Mouse (Mus musculus) layer of hippocampus, postnatal 14 days (tissue): ENCODE data around the gene Mtx1. TPM values are rescaled to one million over a fixed set of nuclear protein-coding genes. Genes with fewer than 3 reads are reported as not detected.
A peak's percentile ranks its signal among the peaks of the same experiment; 100 is the strongest.

Experiments
- DNase-seq, 2 experiments: peaks; one replicate each; pipeline ENCODE4 v3.0.0; 2021 to 2022; ENCODE audit warnings: low spot score in 2 of 2, mixed read lengths in 1 of 2
- total RNA-seq, 2 experiments: library from RNA; stranded (reverse); gene quantifications; 2 replicates each; pipeline ENCODE4 v1.2.3; 2021

Mtx1 gene
- total RNA-seq, 2 experiments from 2014 or later: 91.1 to 99.9 TPM

DNA sequence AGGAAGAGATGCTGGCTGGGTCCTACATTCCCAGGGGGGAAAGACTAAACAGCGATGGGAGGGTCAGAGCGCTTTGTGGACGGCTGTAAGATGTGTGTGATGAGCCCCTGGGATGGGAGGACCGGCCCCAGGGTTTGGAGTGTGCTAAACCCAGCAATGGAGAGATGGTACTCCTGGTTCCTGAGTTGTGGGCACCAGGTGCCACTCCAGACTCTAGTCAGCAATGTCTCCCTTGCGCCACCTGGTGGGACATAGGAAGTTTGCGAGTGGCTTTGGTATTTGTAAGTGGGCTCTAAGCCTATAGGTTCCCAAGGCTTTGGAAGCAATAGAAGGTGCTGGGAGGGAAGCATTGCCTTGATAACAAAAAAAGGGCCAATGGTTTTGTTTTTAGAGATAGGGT lies 11.0 kb downstream of the Mtx1 start:
- DNase-seq: peak; percentile 86 to 90

DNA sequence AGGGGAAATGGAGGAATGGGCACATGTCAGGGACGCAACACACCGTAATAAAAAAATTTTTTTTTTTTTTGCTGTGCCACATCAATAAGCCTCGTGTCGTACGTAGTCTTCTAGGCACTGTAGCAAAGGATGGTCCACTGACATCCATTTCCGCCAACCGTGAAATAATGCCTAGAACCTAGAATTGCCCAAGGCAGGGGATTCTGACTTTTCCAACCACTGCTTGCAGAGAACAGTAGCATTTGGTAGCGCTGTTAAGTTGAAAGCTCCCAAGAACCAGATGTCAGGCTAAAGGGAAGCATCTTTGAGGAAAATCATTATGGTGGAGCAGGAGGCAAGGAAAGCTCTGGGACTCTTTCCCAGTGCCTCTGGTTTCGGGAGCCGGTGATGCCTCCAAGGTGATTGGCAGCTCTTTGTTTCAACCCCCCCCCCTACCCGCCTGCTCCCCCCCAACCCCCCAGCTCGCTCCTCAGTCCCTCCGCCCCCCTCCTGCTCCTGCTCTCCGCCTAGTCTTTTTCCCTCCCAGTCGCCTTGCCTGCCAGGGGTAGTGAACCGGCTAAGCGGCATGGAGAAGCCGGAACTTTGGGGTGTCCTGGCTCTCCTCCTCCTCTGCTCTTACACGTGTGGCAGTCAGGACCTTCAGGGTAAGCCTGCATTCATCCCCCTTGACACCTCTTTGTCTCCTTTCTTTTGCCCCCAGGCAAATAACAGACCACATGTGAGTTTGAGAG lies 12.0 kb downstream of the Mtx1 start, which contains the start of gene Thbs3:
Thbs3 (plus strand) TSS at position 500 of the 731 bp plus-strand sequence.
- no peak for DNase-seq

DNA sequence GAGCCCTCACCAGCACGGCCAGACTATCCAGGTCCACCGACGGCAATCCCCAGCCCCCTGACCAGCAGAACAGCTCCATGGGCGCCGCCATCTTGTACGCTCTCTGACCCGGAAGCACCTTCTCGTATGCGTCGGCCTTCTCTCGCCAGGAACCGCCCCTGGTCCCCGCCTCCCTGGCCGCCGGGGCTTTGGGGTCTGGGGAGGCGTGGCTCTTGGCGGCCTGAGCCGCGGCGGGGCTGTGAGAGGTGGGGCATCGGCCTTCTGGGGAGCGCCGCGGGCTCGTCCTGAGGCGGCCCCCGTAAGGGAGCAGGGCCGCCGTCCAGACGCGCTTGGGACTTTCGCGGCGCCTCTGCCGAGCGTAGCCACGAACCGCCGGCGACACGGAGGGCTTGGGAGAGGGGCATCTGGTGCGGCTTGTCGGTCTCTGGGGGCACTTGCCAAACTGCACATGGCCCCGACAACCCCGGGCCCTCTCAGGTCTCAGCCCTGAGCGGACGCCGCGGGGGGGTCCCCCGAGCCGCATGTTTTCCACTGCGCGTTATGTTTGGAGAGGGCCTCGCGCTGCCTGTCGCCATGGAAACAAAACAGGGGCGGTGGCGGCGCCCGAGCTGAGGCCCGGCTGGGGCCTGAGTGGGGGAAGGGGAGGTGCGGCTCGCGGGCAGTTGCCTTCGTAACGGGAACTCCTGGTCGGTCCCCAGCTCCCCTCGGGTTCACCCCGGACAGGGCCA lies 12.9 kb downstream of the Mtx1 start:
- peak; percentile 91 to 93 for DNase-seq

DNA sequence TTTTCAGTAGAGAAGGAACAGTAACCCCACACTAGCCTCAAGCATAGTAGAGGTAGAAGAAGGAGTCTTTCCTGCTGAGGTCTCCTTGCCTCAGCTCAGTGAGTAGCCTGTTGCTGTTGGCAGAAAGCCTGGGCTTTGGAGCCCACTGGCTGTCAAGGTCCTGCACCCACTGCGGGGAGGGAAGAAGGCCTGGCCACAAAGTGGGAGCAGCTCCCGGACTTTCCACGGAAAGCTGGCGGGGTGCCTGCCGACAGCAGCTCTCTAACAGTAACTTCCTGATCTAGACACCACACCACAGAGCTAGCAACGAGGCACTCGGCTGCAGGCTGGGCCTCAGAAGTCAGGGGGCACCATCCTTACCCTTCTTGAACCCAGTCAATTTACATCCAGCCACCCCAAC lies 16.2 kb downstream of the Mtx1 start:
- no peak for DNase-seq

DNA sequence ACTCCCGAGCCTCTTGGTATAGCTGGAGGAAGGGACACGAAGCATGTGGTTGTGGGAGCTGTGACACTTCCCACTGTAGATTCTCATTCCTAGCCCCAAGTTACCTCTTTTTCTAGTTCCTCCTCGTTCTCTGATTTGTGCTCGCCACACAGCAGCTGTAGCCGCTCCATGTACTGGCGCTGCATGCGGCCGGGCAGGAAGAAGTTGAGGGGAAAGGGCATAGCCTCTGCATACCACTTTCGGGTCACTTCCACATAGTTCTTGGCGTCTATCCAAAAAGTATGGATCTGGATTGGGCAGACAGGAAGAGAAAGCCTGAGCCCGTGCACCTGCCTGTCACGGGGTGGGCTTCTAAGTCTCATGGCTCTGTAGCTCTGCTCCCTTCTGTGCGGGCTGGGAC lies 16.7 kb downstream of the Mtx1 start:
- no peak for DNase-seq

DNA sequence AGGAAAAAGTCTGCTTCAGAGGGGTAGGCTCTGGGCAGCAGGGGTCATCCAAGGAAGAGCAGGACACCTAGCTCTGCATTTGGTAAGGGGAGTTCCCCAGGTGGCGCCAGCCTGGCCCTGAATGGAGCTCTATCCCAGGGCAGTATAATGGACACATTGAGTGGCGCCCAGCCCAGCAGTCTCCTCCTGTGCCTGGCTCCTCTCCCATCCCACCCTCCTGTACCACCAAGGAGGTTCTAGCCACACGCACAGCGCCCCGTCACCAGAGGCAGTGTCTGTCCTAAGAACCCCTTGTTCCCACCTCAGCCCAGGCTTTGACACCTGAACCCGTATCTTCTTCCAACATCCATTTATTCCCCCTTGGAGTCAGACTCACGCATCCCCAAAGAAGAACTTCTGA lies 17.2 kb downstream of the Mtx1 start:
- no peak for DNase-seq

DNA sequence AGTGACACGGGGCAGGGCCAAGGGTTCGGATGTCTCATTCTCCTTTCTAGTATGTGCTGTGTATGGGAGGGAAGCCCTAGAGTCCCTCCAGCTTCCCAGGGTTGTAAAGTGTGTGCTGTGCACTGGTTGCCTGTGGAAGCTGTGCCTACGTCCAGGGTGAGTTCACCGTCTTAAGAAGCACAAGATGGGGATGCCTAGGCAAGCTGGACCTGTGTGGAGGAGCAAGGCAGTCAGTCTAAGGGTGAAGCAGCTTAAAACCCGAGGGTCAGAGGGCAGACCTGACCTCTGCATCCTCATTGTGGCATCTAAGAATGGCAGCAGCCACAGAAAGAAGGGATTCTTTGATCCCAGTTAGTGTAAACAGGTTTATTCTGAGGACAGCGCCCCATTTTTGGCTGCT lies 18.2 kb downstream of the Mtx1 start:
- DNase-seq: no peak

DNA sequence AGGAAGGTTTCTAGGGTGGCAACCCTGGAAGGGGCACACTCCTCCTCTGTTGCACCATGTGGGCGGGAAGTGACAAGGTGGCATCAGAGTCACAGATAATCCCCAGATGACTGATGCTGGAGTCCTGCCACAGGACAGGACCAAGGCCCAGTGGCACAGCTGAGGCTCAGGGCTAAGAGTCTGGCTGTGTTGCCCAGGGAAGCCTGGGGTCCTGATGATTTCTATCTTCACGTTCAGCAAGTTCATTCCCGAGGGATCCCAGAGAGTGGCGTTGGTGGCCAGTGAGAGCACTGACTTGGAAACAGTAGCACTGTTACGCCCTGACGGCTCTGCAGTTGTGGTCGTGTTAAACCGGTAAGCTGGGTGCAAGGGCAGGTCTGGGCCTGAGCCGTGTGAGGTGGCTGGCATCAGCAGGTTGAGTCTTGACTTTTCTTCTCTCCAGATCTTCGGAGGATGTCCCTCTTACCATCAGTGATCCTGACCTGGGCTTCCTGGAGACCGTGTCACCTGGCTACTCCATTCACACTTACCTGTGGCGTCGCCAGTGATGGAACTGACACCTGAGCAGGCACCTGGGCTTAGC lies 18.7 kb downstream of the Mtx1 start:
- DNase-seq: no peak

DNA sequence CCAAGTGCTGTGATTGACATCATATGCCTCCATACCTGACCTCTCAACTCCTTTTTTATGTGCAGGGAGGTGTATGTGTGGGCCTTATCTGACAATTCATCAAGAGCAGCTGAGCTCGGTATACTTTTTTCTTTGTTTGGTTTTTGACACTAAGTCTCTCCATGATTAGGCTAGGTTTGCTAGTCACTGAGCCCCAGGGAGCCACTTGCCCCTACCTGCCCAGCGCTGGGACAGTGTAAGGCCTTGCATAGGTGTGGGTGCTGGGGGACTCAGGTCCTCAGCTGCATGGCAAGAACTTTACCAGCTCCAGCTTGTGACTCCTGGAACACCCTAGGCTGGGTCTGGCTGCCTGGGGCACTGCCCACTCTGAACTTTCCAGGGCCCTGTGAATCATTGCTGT lies 20.2 kb downstream of the Mtx1 start:
- no peak for DNase-seq

DNA sequence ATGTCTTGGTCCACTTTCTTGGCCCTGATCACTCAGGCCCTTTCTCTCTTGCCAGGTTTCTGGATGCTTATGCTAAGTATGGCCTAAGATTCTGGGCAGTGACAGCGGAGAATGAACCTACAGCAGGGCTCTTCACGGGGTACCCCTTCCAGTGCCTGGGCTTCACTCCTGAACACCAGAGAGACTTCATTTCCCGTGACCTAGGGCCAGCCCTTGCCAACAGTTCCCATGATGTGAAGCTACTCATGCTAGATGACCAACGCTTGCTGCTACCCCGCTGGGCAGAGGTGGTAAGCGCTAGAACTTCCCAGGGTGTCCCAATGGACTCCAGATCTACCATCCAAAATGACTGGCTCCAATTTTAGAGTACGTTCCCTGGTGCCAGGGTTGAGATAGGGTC lies 20.8 kb downstream of the Mtx1 start:
- DNase-seq: no peak

DNA sequence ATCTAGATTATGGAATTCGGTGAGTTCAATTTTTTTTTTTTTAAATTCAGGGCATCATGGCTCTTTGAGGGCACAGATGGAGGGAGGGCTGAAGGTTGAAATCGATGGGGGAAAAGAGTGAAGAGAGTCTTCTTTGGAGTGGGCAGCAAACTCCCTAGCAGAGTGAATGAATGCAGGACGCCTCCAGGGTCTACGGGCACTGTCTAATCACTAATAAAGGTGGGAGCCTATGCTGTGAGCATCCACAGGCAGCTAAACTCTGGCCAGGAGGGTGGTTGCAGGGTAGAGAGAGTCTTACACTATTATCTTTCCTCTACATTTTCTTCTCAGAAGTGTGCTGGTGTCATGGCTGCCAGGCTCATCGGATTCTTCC lies 23.8 kb downstream of the Mtx1 start:
- no peak for DNase-seq

DNA sequence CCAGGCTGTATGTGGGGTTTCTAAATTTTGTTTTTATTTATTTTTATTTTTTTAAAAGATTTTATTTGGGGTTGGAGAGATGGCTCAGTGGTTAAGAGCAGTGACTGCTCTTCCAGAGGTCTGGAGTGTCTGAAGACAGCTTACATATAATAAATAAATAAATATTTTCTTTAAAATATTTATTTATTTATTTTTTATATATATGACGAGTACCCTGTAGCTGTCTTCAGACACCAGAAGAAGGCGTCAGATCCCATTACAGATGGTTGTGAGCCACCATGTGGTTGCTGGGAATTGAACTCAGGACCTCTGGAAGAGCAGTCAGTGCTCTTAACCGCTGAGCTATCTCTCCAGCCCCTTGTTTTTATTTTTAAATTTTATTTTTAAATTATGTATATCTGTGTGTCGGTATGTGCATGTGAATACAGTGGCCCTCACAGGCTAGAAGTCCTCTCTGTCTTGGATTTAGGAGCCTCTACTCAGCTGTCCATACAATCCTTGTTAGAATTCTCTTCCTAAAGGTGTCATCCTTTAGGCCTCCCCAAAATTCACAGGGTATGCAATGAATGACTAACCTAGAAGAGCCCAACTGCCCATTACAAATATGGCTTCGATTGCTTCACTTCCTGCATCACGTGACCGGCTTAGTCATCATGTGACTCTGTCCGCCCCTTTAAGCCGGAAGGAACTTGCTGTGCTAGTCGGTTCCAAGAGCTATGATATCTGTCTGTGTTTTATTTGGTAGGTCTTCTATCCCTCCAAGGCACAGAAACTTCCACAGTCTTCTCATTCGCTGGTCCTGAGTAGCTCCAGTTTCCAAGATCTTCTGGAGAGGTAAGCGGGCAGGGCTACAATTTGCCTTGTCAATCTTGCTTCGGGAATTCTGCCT lies 24.4 kb downstream of the Mtx1 start, which contains the start of gene Gba:
Gba (plus strand) TSS at position 676 of the 889 bp plus-strand sequence.
- DNase-seq: peak; percentile 84 to 91

DNA sequence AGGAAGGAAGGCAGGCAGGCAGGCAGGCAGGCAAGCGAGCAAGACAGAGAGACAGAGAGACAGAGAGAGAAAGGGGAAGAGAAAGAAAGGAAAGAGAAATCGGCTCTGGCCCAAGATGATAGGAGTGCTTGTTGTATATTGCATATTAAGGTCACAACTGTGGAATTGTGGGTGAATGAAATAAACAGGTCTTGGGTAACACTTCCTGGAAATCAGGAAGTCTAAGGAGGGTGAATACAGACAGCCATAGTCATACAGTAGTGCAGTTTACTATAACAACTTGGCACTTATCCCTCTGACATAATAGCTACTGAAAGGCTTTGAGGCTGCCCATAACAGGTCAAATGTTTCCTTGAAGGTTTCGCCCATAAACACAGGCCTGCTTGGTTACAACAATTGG lies 27.0 kb downstream of the Mtx1 start:
- DNase-seq: no peak

DNA sequence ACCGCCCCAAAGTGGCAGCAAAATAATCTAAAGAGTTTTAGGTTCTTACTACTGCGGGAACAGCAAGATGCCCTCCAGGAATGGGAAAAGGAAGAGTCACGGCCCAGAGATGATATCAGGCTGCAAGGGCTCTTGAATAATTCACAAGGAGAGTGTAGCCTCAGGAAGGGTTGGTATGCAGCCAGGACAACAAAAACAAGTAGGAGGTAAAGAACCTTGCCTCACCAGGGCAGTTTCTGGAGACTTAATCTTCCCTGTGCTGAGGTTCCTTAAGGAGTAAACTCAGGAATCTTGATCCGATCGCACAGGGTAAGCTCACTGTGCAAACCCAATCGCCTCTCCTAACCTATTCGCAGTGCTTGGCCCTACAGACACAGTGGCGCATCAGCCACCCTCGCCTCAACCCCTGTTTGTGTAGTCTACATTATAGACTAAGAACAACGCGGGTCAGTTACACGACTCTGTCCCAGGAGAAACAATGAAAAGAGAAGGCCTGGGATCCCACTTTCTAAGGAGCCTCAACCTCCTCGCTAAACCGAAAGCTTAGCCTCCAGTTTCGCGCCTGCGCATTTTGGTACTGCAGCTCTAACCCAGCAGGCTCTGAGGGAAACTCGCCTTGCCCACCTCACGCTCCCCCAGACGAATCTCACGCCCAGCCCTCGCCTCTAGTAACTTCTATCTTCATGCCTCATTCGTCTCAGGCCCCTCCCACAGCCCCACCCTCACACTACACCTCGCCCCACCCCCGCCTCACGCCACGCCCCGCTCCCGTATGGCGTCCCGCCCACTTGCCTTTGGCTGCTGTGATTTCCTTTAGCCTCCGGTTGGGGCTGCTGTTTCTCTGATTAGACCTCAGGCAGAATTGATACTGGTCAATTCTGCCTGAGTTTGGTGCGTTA lies 30.7 kb downstream of the Mtx1 start:
- DNase-seq: peak; percentile 73 to 84

DNA sequence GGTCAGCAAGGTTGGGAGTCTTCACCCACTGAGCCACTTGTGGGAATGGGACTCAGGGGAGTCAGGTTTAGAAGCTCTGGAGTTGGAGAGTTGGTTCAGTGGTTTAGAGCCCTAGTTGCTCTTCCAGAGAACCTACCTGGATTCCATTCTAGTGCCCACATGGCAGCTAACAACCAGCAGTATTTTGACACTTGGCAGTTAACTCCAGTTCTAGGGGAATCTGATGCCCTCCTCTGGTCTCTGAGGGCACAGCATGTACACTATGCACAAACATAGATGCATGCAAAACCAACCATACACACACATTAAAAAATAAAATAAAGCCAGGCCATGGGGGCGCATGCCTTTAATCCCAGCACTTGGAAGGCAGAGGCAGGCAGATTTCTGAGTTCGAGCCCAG lies 33.0 kb downstream of the Mtx1 start:
- DNase-seq: no peak

DNA sequence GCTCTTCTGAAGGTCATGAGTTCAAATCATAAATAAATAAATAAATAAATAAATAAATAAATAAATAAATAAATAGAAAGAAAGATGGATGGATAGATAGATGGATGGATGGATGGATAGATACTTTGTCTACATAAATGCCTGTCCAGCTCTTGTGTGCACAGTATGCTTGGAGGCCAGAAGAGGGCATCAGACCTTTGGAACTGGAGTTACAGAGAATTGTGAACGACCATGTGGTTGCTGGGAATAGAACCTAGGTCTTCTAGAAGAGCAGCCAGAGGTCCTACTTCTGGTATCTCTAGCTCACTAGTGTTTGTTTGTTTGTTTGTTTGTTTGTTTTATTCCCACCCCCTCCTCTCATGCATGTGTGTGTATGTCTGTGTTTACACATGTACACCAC lies 33.5 kb downstream of the Mtx1 start:
- no peak for DNase-seq

DNA sequence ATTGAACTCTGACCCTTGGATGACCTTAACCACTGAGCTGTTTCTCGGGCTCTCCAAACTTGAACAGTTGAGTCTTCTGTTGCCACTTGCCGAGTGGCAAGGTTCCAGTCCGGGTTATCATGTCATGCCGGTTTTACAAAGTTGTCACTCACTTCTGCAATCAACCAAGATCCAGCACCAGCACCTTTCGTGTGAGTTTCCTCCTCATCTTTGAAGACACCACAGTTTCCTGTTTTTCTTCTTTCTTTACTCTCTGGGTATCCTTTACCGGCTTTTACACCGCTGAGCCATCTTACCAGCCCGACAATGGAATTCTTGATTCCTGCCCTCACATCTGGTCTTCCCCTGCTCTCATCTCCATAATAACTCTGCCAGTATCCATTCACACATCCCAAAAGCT lies 36.5 kb downstream of the Mtx1 start:
- DNase-seq: no peak

DNA sequence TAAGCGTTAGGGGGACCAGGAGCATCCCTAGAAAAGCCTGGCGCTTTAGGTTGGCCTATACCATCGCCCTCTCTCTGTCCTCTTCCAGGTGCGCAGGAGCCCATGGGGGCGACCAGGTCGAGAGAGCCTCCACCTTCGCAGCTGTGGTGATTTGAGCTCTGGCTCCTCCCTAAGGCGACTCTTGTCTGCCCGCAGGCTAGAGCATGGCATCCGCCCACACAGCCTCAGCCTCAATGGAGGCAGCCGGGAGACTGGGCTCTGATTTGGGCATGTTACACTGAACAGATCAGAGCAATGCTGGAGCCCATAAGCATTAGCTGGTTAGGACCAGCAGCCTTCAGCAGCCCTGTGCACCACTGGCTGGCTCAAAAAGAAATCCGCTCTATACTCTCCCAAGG lies 38.4 kb downstream of the Mtx1 start:
- no peak for DNase-seq

DNA sequence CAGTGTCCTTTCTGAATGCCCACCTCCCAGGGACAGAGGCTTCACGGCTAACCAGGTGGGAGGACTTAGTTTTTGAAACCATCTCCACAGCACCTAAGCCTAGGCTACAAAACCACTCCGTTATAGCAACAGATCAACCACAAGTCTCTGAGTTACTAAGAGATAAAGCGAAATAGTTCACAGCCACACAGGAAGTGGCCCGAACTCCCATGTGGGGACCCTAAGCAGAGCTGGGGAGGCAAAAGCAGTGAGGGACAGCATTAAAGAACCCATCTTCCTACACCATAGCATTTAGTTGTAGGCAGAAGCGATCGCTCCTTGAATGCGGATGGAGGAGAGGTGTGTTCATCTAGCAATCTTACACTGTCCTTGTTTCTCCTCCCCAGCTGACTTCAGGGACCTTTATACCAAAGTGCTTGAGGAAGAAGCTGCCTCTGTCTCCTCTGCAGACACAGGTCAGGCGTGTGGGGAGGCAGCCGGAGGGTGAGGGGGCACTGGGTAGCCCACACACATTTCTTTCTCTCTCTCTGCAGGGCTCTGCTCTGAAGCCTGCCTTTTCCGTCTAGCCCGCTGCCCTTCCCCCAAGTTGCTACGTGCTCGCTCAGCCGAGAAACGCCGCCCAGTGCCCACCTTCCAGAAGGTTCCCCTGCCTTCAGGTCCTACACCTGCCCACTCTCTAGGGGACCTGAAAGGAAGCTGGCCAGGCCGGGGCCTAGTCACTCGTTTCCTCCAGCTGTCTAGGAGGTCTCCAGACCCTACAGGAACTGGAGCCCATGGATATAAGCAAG lies 39.0 kb downstream of the Mtx1 start:
- DNase-seq: no peak

DNA sequence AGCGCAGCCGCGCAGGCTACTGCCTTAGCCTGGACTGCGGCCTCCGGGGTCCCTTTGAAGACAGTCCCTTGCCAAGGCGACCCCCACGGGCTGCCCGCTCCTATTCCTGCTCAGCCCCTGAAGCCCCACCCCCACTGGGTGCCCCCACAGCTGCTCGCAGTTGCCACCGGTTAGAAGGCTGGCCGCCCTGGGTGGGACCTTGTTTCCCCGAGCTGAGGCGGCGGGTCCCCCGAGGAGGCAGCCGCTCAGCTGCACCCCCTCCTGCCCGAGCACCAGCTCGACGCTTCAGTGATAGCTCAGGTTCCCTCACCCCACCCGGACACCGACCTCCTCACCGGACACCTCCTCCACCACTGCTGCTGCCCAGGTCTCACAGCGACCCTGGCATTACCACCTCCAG lies 39.7 kb downstream of the Mtx1 start:
- DNase-seq: no peak
